Mouse (Mus musculus) cerebellum, postnatal 25 days (tissue): ENCODE data around the gene Rtkn2.
A peak's percentile ranks its signal among the peaks of the same experiment; 100 is the strongest.

Source experiments
- DNase-seq, 2 experiments: peaks; one replicate each; pipeline ENCODE4 v3.0.0; 2021; ENCODE audit warnings: mixed read lengths in 2 of 2

The Rtkn2 gene

DNA sequence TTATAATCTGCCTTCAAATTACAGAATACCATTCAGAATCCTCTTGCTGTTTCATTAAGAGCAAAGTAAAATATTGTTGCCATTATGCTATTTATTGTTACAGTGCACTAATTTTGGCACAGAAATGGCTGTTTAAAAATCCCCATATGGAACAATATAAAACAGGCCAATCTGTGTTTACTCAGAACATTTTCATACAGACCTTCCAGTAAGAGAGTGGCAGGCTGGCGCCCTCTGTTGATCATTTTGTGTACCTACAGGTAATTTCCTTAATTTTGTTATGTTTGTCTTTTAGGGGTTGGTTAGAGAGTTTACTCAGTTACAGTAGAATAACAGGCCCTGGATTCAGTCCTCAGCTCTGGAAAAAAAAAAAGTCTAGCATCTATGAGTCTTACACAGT is 16.8 kb downstream of the Rtkn2 start:
- peak in 1 of 2 experiments; percentile 38 for DNase-seq

DNA sequence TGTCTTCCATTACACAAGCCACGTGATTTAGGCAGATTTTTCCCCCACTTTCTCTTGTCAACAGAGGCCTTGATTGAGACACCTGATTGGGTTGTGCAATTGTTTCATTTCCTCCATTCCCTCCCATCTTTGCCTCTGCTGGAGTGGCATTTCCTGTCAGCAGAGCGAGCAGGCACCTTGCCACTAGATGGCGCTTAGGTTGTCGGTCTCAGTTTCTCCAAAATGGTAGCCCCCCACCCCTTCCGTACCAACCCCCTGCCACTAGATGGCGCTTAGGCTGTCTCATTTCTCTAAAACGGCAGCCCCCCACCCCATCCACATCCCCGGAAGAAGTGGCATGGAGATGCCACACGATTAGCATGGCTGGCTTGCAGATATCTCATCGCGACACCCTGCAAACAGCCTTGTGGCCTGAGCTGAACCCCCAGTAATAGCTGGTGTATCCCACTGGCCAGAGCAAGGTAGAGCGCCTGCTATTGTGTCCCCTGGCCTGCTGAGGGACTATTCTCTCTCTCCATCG is 18.8 kb downstream of the Rtkn2 start:
- DNase-seq: peak; percentile 28 to 64

DNA sequence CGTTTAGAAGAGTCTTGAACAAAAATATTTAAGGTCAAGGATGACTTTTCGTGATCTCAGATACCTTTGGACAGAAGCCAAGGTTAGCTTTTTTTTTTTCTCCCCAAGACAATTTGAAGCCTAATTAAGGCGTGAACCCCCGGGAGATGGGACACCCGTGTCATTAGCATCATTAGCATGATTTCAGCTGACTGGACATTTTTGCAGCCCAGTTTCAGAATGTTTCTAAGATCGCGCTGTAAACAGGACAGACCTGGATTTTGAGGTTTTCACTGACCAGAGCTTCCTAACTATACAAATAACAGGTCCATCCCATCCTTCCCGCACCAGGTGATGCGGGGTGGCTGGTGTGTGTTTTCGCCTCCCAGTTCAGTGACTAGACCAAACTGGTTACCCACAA is 19.8 kb downstream of the Rtkn2 start:
- DNase-seq: no peak

DNA sequence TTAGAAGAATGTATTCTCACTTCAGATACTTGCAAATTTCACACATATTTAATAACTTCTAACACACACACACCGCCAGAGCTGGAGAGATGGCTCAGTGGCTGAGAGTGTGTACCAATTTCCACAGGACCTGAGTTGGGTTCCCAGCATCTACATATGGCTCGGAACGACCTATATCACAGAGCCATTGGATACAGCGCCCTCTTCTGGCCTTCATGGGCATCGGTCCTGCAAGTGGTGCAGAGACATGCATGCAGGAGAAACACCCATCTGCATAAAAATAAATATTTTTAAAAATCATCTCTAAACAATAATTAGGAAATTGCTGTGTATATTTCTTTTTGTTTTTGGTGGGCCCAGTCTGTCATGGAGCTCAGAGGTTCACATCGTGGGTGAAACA is 22.1 kb downstream of the Rtkn2 start:
- peak in 1 of 2 experiments; percentile 16 for DNase-seq

DNA sequence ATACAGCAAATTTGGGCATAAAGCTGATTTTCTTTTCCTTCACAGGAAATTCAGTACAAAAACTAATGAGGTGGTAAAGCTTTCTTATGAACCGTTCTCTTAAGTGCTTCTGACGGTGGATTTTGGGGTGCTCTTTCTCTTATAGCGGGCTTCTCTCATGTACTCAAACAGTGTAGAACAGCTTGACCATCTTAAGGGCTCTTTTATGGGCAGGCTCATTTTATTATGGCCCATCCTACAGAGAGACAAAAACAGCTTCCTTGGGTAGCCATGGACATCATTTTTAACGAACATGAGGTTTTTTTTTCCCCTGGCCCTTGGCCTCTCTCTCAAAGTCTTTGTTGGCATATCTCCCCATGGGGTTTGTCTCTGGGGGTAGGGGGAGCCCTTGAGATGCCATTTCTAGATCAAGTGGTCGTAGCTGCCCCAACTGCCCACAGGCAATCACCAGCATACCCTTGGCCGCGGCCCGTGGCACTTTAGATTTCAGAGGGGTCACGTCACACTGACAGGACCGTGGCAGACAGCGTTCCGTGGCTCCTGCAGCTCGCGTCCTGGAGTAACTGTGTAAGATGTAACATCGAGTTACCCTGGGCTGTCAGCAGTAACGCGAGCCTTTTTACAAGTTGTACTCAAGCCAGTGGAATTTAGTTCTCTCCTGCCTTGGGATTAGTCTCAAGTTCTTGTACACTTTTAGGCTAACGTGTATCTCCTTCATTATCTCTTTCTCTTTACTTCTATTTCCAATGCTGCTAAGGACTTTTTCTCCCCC is 24.5 kb downstream of the Rtkn2 start:
- no peak for DNase-seq

DNA sequence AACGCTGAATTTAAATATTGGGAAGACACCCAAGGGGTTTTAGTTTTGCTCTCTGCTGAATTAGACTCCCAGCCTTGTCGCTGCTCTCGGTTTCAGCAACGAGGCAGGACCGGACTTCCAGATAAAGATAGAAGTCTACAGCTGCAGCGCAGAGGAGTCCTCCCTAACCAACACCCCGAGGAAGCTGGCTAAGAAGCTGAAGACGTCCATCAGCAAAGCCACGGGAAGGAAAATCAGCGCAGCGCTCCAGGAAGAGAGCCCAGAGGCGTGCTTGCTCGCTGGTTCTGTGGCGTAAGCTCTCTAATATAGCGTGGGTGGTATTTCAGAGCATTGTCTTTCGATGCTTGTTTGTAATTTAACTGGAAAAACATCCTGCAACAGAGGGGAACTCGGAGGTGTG is 26.0 kb downstream of the Rtkn2 start:
- no peak for DNase-seq

DNA sequence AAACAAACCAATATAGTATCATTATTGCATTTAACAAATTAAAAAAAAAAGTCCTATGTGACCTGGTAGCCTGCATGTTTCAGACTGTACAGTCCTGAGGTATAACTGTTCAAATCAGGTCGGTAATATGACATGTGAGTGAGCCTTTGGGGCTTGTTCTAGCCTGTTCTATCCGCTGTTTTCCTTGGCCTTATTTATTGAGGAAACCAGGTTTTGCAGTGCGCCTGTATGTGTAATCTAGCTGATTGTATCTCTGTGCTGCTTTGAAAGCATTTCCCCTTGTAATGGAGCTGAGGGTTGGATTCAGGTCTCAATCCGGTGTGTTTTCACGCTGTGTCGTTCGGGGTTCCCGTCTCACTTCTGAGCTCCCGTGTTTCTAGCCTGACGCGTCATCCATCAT is 27.1 kb downstream of the Rtkn2 start:
- no peak for DNase-seq

DNA sequence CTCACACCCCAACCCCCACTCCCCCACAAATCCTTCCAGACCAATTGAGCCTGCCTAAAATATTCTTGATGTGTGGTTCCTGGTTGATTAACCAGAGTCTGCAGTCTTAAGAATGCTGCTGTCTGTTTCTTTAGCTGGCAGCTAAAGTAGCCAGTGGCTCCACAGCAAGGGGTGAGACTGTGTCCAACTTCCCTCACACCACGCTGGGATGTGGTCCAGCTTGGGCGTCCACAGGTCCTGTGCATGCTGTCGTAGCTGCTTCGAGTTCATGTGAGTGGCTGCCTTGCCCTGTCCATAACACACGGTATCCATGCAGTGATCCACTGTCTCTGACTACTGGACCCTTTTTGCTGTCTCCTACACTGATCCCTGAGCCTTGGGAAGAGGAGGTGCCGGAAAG is 27.7 kb downstream of the Rtkn2 start:
- DNase-seq: peak in 1 of 2 experiments; percentile 17

DNA sequence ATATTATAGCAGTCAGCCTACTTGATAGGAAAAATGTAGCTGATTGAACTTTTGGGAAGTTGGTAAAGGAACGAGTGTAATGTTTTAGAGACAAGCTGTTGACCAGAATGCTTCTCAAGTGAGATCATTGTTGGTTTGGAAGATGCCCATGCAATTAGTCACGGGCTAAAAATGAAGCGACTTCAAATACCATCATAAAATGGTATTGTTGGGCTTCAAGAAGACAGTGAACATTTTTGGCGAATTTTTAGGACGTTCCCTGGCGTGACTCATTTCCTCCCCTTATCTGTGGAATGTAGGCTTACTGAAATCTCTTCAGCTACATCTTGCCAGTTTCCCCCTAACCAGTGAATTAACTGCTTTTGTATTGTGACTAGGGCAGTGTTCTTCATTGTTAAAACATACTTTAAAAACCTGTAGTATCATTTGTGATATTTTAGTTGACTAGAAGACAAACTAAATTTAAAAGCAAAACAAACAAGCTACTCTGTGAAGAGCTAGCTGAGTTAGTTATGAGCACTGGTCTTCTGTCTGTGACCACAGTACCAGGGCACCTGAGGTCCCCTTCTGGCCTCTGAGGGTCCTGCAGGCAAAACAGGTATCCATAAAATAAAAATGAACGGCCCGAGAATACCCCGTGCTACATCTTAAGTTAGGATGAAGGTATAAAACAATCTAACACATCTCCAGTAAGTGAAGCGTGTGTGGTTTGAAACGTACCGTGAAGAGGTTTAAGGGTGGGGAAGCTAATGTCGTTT is 29.0 kb downstream of the Rtkn2 start:
- no peak for DNase-seq

DNA sequence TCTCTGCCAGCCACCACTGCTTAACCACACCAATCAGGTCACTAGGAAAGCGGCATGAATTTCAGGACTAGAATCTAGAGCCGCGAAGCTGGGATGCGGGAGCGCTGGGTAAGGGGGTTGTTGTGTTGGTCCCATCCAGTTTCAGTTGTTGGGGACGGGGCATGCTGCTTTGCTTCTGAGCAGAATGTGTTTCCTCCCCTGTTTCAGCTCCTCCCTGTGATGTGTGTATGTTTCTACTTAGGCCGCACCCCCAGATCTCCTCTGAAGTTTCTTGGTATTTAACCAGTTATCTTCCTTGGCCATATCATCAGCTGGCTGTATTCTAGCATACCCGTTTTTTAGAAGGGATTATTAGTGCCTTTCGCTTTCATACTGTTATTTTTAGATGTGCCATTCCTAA is 29.9 kb downstream of the Rtkn2 start:
- DNase-seq: no peak

DNA sequence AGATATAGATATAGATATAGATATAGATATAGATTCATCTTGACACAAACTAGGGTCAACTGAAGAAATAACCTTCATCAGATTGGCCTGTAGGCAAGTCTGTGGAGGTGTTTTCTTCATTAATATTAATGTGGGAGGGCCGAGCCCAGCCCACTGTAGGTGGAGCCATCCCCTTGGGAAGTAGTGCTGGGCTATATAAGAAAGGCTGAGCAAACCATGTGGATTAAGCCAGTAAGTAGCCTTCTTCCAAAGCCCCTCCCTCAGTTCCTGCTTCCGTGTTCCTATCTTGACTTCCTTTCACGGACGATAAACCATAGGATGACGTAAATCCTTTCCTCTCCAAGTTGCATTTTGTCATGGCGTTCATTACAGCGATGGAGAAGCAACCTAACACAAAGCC is 30.5 kb downstream of the Rtkn2 start:
- DNase-seq: no peak

DNA sequence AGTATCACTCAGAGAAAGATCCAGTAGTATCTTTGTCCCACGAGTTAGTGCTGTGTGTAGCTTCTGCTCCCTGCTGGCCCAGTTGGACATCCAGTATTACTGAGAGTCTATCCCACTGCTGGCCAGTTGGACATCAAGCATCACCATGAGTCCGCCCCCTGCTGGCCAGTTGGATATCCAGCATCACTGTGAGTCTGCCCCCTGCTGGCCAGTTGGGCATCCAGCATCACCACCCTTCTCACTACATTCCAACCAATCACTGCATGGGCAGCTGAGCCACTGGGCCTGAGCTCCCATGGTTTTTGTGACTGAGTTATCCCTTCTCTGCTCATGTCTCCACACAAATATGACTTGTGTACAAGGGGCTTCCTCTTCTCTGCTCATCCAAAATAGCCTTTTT is 33.8 kb downstream of the Rtkn2 start:
- peak in 1 of 2 experiments; percentile 26 for DNase-seq

DNA sequence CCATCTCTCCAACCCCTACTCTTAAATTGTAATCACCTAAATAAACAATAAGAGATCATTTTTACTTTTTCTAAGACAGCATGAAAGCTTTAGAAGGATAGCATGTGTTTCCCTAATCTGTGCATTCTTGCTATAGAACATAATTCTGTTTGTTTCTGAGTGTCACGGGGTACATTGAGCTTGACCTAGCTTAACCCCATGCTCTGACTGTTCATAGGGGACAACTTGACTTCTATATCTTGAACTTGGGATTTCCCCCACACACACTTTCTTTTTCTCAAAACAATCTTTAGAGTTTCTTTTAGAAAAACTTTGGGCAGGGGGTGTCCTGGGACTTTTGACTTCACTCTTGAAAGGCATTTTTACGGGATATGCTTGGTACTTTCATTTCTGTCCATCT is 41.4 kb downstream of the Rtkn2 start:
- no peak for DNase-seq

DNA sequence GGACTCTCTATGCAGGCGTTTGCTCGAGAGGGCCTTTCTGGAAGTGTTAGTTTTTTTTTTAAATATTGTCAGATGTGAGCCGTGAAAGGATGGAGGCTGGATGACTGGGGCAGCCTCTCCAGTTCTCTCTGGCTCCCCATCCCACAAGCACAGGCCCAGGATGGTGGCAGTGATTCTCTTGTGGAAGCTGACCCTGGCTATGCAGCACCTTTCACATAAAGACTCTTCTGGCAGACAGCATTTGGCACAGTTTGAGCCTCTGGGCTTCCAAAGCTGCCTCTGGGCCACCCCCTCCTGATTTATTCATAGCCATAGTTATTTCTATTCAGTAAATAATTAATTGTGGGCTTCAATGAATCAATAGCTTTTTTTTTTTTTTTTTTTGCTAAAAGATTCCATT is 46.3 kb downstream of the Rtkn2 start:
- no peak for DNase-seq

DNA sequence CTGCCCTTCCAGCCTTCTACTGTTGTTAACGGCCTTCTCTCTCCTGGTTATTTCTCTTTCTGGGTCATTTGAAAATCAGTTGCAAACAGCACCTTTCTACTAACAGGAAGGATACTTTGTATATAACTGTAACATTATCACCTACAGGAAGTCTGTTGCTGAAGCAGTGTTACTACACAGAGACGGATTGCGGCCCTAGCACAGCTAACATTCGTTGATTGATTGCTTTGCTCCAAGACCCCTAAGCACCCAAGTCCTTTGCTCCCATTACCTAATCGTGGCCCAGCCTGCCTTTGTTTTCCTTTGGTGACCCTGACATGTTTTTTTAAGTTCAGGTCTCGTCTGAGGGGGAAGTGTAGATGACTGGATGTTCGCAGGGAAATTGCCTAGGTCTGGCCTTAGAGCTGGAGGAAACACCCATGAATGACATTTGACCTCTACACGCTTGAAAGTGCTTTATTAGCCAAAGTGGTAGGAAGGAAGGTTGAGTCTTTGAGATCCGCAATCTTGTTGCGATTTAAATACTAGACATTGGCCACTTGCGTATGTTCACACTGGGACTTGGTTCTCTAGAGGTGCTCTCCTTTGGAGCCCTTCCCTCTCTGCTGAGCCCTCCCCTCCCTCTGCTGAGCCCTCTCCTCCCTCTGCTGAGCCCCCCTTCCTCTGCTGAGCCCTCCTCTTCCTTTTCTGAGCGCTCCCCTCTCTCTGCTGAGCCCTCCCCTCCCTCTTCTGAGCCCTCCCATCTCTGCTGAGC is 49.1 kb downstream of the Rtkn2 start:
- DNase-seq: no peak

DNA sequence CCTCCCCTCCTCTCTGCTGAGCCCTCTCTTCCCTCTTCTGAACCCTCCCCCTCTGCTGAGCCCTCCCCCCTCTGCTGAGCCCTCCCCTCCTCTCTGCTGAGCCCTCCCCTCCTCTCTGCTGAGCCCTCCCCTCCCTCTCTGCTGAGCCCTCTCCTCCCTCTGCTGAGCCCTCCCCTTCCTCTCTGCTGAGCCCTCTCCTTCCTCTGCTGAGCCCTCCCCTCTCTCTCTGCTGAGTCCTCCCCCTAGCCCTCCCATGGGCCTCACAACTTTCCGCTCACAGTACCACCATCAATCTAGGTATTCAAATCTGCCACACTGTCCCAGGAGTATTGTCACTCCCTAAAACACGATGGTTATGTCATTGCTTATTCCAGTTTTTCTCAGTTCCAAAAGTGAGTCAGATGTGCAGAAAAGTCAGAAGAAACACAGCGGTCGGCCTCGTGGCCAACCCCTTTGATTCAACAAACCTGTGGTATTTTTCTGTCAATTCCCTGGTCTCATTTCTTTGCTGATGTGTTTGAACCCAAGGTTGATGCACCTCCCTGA is 49.8 kb downstream of the Rtkn2 start:
- DNase-seq: no peak

DNA sequence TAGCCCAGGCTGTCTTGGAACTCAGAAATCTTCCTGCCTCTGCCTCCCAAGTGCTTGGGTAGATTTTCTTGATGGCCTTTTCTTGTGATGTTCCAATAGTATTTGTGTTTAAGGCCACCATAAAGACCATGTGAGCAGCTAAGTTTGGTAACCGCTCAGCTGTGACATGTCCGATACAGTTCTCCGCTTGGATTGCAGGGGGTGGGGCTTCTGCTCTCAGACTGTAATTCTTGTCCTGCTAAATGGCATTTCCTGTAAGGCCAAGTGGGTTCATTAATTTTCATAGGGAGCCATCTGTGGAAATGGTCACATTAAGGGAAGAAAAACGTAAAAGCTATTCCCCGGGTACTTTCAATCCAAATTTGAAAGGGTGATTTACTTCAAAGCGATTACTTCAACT is 50.7 kb downstream of the Rtkn2 start:
- DNase-seq: no peak

DNA sequence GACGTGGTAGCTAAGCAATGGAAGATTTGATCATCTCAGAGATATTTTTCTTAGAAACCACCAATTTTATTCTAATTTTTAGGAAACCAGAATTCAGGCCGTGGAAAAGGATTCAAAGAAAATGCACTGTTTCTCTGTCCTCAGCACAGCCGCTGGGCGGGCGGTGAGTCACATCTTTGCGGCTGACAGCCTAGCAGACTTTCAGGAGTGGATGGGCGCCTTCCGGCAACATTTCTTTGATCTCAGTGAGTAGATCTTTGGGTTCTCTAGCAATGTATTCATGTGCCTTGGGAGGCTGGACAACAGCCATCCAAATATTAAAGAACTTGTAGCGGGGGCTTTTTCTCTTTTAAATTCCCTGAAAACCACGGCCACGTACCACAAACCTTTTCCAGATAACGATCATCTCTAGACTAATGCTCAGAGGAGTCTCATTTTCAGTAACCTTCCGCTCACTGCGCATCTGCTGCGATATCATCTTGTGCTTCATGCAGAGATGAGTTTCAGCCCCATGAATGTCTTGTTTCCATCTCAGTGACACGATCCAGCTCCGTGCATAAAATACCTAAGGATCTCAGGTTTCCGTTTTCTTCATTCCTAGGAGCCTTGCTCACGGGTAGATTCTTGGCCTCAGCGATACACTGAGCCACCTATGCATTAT is 56.5 kb downstream of the Rtkn2 start:
- no peak for DNase-seq

DNA sequence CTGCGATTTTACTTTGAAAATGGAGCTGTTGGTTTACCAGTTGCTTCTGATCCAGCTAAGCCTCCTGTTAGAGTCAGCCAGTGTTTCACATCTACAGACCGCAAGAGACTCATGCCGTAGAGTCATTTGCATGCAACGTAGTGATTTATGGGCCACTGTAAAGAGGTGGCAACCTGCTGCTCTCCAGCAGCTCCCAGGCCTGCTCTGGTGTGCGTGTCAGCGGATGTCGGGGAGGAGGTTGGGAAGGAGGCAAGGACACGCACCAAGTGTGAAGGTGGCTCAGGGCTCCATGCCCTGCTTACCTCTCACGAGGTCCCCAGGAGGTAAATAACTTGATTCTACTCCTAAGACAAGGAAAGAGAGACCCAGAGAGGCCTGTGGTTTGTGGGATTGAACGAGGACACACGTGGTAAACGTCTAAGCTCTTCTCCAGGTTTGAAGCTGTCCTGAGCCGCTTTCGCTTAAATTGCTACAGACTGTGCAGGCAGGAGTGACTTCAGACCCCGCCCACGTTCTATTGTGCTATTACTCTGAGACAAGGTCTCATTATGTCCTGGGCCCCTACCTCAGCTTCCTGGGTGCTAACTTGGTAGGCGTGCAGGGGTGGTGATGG is 57.1 kb downstream of the Rtkn2 start:
- no peak for DNase-seq

DNA sequence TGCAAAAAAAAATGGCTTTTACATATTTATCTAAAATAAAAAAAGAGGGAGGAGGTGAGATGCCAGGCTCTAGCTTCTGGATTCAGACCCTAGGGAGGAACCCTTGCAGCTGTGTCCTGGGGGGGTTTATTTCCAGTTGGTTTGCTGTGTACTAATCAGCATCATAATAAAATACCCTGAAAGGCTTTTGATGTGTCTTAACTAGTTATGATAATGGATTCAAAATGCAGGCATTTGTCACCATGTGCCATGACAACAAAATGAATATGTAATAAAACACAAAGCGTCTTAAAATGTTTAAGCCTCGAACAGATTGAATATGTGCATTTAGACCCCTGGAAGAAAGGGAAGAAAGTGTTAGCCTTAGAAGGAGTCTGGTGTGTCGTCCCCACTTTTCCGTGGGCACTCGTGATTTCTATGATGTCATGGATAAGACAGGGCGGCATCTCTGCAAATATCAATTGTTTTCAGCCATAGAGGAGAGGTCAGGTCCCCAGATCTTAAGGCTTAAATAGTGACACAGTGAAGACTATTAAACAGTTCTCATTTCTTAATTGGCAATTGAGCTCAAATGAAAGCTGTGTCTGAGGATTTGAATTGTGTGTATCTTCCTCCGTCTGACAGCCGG is 59.7 kb downstream of the Rtkn2 start:
- no peak for DNase-seq

DNA sequence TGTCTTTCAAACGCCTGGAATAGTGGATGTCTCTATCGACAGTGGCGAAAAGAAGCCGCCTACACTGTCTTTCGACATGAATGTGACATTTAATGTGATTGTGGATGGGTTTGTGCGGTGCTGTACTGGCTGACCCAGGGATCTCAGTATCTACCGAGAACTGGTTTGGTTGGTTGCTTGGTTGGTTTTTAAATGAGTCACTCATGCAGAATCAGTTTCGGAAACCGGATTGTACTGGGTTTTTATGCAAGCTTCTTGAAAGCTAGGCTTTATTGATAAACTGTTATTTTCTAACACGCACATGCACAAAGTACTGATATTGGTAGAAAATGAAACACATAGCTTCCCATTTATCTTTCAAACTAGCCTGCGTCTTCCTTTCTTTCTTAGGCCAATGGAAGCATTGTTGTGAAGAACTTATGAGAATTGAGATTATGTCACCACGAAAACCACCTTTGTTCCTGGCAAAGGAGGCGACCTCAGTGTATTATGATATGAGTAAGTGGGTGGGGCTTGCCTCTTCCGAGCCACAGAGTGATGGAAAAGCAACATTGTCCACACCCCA is 60.4 kb downstream of the Rtkn2 start:
- DNase-seq: no peak
